Mouse (Mus musculus): ENCODE results near the gene Gnaq.

- no peak for TF ChIP-seq CTCF (IDR thresholded peaks at IDR 0.05; ENCODE audit: borderline replicate concordance, insufficient read depth, low read depth, low read length)
- TF ChIP-seq POLR2A (IDR thresholded peaks at IDR 0.05; ENCODE audit: borderline replicate concordance, insufficient read depth, low read length), result no peak
Measured at GRCm38 (mm10) chr19:16379687-16380086, 247.1 kb downstream of the Gnaq start.
